Mouse (Mus musculus) left cerebral cortex, postnatal 4 days (tissue): ENCODE measurements around the gene Arl2. TPM values are rescaled to one million over a fixed set of nuclear protein-coding genes. Genes with fewer than 3 reads are reported as not detected.

Experiments used
- DNase-seq: peaks from one replicate; pipeline ENCODE4 v3.0.0-alpha.2; 2022
- intact Hi-C: fragments of 180-260 bp; cut with DNase I; formaldehyde crosslinking; loops from one replicate; pipeline ENCODE4 v1.15.1; 2025
- total RNA-seq, 2 experiments: library from RNA; stranded (reverse); gene quantifications; 2 replicates each; pipeline ENCODE4 v1.2.3; 2021

Gene Arl2
- total RNA-seq, 2 experiments from 2014 or later, result 54.3 to 62.5 TPM

- intact Hi-C loops, result no loop called here
- DNase-seq, result no peak
These were observed 14.4 kb downstream of the Arl2 start for GRCm38 (mm10) chr19:6126789-6127580.

- intact Hi-C loops, result no loop called here
- peak; percentile 32 for DNase-seq
These were observed 15.1 kb downstream of the Arl2 start for GRCm38 (mm10) chr19:6126289-6126688.

- intact Hi-C loops, result no loop called here
- DNase-seq, result no peak
These were observed 16.4 kb downstream of the Arl2 start for GRCm38 (mm10) chr19:6124898-6125297.

- intact Hi-C loops, result no loop called here
- no peak for DNase-seq
These were observed 18.0 kb downstream of the Arl2 start for GRCm38 (mm10) chr19:6123330-6123729.

- intact Hi-C loops, result no loop called here
These were observed 19.6 kb downstream of the Arl2 start for GRCm38 (mm10) chr19:6121761-6122160.

GRCm38 (mm10) chr19:6118677-6119185 is 22.6 kb downstream of the Arl2 start:
- peak; percentile 32 for DNase-seq
- intact Hi-C loops, result no loop called here

More at GRCm38 (mm10) chr19:6121761-6122160, 19.6 kb downstream of the Arl2 start:
- no peak for DNase-seq

GRCm38 (mm10) chr19:6117986-6118676 is 23.2 kb downstream of the Arl2 start, which contains the start of gene Sac3d1:
TSS of gene Sac3d1 (minus strand) at chr19:6118650.
- intact Hi-C loops, result no loop called here
- DNase-seq, result peak; percentile 90

GRCm38 (mm10) chr19:6117346-6117985 is 23.9 kb downstream of the Arl2 start:
- DNase-seq, result no peak
- intact Hi-C loops, result no loop called here

- intact Hi-C loops, result no loop called here
These were observed 25.1 kb downstream of the Arl2 start for GRCm38 (mm10) chr19:6116113-6116850.

GRCm38 (mm10) chr19:6113116-6113515 is 28.2 kb downstream of the Arl2 start:
- no peak for DNase-seq
- intact Hi-C loops, result no loop called here

More at GRCm38 (mm10) chr19:6116113-6116850, 25.1 kb downstream of the Arl2 start:
- no peak for DNase-seq

GRCm38 (mm10) chr19:6105586-6105985 is 35.8 kb downstream of the Arl2 start, which contains the start of gene Naaladl1:
TSS of gene Naaladl1 (plus strand) at chr19:6105782.
- intact Hi-C loops, result no loop called here

GRCm38 (mm10) chr19:6104476-6104875 is 36.9 kb downstream of the Arl2 start:
- intact Hi-C loops, result no loop called here
- DNase-seq, result no peak

More at GRCm38 (mm10) chr19:6105586-6105985, 35.8 kb downstream of the Arl2 start, which contains the start of gene Naaladl1:
- no peak for DNase-seq

GRCm38 (mm10) chr19:6102169-6102853 is 39.0 kb downstream of the Arl2 start:
- intact Hi-C loops, result no loop called here
- no peak for DNase-seq

GRCm38 (mm10) chr19:6101186-6101585 is 40.2 kb downstream of the Arl2 start:
- intact Hi-C loops, result no loop called here
- no peak for DNase-seq

- DNase-seq, result no peak
- intact Hi-C loops, result no loop called here
These were observed 43.5 kb downstream of the Arl2 start for GRCm38 (mm10) chr19:6097847-6098246.

- no peak for DNase-seq
- intact Hi-C loops, result no loop called here
These were observed 47.2 kb downstream of the Arl2 start, which contains the start of gene AC131692.1 for GRCm38 (mm10) chr19:6094119-6094518. TSS of gene AC131692.1 (plus strand) at chr19:6094419.

- intact Hi-C loops, result no loop called here
- no peak for DNase-seq
These were observed 52.5 kb downstream of the Arl2 start for GRCm38 (mm10) chr19:6088841-6089240.

- intact Hi-C loops, result no loop called here
- DNase-seq, result peak; percentile 62
These were observed 55.9 kb downstream of the Arl2 start for GRCm38 (mm10) chr19:6085417-6085879.

- DNase-seq, result peak; percentile 98
- intact Hi-C loops, result no loop called here
These were observed 56.7 kb downstream of the Arl2 start, which contains the start of the genes Zfpl1 and Cdca5 for GRCm38 (mm10) chr19:6084478-6085248. TSS of gene Zfpl1 (minus strand) at chr19:6084956. TSS of gene Cdca5 (plus strand) at chr19:6084983.
